Mouse (Mus musculus): ENCODE measurements around the gene Hist1h2be. TPM values are rescaled to one million over a fixed set of nuclear protein-coding genes. Genes with fewer than 3 reads are reported as not detected.
"Not testable (repeated sequence)": the region's sequence is repeated elsewhere in the genome, so short reads cannot be mapped to it uniquely, and the experiment has no call there.

Gene Hist1h2be
- total RNA-seq, 2 experiments from 2014 or later = 25.3 to 25.8 TPM

DNA sequence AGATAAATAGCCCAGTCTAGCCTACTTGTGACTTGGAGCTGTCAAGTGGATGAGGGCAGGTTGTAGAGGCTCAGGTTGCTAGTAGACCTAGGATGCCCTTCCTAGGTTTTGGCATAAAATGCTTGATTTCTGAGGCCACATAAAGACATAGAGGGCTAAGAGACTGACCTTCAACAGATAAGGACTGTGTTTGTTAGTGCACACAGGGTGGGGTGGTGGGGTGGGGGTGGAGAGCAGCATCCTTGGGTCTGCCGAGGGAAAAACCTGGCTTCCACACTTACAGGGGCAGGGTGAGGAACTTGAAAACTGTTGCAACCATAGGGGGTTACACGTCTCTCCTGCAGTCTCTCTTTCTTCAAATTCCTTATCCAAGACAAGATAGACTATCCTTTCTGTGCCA, 25.7 kb downstream of the Hist1h2be start:
- intact Hi-C loops (cut with DNase I; ENCODE audit: low total_unique reads) = loop anchor here (10.0 kb wide), 1 partner anchor 170 kb away; the partner anchor contains the start of gene Abt1
- no peak for DNase-seq

DNA sequence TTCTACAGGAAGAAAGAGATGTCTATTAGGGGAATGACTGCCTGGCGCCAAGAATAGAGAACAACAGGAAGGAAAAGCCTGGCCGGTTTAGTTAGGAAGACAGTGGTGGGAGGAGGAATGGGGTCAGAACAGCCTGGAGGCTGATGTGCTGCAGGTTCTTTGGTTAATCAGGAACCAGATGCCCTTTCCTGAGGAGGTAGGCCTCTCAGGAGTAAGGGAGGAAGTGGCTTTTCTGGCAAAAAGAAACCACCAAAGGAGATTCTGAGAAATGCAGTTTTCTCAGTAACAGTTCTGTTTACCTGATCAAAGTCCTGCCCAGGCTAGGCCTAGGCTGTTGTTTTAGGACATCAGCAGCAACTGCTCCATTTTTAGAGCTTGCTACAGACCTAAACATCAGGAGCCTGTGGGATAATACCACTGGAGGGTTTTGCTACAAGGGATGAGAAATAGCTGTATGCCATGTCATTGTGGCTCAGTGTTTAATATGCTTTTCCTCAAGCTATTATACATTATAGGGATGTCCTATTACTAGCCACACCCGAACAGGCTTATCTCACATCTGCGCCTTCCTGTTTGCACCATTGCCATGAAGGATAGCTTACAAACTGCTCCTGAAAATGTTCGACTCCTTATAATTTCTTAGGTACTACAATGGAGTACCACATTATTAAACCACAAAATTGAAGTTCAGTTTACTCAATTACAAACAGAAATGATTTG, 27.7 kb downstream of the Hist1h2be start:
- intact Hi-C loops (cut with DNase I; ENCODE audit: low total_unique reads) = loop anchor here (10.0 kb wide), 1 partner anchor 168 kb away; the partner anchor contains the start of gene Abt1
- no peak for DNase-seq

DNA sequence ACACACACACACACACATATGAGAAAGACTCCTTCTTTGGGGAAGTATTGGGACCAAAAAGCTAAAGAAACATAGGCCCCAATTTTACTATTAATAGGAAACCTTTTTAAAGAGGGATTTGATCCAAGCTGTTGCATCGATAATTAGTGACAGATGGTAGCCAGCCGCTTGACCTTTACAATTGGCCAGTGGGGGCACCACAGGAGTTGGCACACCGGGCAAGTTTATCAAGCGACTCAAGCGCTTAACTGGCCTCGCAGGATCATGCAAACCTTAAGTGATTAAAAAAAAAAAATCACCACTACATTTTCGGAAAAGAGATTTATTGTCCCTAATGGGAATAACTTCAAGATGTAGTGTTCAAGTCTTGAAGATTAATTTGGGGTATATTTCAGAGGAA, 28.3 kb downstream of the Hist1h2be start:
- intact Hi-C loops (cut with DNase I; ENCODE audit: low total_unique reads) = loop anchor here (10.0 kb wide), 1 partner anchor 168 kb away; the partner anchor contains the start of gene Abt1
- no peak for DNase-seq

DNA sequence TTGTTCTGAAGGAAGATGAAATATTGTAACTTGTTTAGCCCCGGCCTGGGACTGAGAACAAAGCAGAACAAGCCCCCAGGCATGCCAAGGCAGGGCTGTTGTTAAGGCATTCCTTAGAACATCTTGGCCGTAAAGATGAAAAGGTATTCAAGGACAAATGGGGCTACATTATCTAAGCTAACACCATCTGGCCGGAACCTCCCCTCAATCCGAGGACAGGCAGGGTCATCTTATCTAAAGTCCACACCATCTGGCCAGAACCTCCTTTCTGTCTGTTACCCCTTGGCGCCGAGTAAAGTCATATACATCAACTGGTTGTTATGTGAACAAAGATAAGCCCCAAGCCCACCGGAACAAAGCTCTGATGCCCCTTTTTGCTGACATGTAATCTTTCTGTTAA, 29.0 kb downstream of the Hist1h2be start:
- intact Hi-C loops (cut with DNase I; ENCODE audit: low total_unique reads) = loop anchor here (10.0 kb wide), 1 partner anchor 167 kb away; the partner anchor contains the start of gene Abt1
- not testable (repeated sequence) for DNase-seq

DNA sequence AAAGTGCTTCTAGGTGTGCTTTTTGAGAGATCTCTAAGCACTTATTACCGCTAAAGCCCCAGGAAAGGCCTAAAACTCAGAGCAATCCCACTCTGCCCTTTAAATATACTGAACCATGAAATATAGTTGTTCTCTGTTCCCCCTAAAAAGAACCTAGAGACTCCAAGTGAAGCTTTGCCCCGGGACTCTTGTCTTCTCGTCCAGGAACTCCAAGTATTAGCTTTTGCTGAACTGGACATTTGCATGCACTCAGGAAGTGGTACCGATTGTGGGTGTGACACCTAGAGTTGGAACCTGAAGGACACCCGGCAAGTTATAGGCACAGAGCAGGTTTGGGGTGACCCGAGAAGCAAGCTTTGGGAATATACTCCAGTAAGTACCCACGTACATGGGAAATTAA, 29.7 kb downstream of the Hist1h2be start:
- intact Hi-C loops (cut with DNase I; ENCODE audit: low total_unique reads) = loop anchor here (10.0 kb wide), 1 partner anchor 166 kb away; the partner anchor contains the start of gene Abt1
- no peak for DNase-seq

DNA sequence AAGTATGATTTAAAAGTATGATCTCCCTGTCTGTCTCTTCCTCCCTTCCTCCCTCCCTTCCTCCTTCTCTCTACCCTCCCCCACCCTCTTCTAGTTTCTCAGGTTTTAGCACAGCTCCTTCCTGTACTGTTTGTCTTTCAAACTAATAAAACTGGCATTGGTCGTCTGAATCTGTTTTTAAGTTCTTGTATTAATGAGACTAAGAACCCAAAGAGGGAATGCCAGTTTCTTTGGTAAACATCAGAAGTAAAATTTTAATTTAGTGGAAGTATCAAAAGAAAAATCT, 34.0 kb downstream of the Hist1h2be start:
- DNase-seq = no peak
- intact Hi-C loops (cut with DNase I; ENCODE audit: low total_unique reads) = no loop called here

DNA sequence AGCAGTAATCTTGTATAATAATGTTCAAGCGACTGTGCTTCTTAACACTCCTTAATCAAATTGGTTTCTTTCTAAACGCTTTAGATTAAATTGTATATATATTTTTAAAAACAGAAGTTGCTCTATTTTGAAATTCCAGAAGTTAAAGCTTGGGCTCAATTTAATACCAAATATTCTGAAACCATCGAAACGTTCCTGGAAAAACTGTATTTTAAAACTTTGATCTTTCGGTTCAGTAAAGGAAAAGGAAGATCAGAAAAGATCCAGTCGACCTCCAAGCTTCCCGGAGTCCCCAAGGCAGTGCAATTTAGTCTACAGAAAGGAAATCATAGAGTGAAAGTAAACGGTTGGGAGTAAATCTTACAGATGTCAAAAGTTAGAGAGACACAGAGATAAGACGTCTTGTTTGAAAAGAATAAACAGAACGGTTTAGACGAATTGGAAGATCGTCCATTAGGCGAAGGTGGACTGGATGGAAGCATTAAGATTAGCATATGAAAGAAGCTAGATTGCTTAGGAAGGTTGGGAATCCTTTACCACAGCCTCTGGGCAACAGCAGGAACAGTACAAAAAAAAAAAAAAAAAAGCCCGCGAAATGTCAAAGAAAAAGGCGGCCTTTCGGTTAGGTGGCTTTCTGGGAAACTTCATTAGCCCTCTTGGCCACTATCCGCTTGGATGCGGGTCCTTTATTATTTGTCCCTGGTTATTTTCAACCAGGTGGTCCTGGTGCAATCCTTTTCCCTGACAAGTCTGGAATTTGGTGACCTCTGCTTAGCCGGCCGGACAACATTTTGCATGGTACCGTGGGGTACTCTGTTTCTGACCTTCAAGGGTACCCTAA, 34.6 kb downstream of the Hist1h2be start:
- intact Hi-C loops (cut with DNase I; ENCODE audit: low total_unique reads) = no loop called here
- no peak for DNase-seq

DNA sequence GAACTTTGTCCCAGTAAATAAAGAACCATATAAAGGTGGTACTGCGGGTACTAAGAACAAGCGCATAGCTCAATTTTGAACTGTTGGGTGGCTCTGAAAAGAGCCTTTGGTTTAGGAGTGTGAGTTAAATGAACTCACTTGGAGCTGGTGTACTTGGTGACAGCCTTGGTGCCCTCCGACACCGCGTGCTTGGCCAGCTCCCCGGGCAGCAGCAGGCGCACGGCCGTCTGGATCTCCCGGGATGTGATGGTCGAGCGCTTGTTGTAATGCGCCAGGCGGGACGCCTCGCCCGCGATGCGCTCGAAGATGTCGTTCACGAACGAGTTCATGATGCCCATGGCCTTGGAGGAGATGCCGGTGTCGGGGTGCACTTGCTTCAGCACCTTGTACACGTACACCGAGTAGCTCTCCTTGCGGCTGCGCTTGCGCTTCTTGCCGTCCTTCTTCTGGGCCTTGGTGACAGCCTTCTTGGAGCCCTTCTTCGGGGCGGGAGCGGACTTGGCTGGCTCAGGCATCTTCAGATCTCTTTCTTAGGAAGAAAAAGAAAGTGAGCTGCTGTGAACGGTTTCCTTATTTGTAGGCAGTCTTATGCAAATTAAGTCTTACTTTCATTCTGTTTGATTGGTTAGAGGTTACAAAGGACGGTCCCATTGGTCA, 35.4 kb downstream of the Hist1h2be start:
- DNase-seq = peak; percentile 46
- intact Hi-C loops (cut with DNase I; ENCODE audit: low total_unique reads) = not testable (repeated sequence)

DNA sequence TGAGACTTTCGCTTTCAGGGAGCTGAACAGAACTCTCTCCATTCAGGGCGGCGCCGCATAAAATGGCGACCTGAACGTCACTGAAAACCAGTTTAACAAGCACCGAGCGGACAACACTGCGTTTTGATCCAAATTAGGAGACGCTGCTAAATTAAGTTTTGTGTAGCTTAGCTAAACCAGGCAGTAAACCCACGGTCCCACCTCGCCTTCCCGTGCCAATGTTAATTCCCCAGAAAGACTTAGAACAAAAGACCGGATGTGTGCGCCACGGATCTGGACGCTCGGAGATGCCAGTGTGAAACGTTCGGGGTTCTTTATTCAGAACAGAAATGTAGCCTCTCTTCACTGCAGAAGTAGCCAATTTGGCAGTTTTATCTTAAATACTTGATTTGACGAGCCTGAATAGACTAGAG, 35.9 kb downstream of the Hist1h2be start:
- peak; percentile 71 for DNase-seq
- intact Hi-C loops (cut with DNase I; ENCODE audit: low total_unique reads) = no loop called here

DNA sequence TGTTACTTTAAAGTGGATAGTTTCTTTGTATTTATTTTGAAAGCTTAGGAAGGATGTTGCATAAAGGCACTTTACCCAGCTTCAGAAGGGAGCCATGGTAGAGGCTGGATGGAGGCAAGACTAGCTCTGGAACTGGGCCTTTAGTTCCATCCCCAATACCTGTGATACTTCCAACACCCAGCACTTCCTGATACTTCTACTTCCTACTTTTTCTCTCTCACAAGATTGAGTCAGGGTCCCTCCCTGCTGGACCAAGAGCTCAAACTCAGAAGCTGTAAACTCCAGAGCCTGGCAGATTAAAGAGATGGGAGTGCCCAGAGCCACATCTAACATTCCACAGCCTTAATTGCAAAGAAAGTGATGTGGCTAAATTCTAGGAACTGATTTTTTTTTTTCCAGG, 36.6 kb downstream of the Hist1h2be start:
- intact Hi-C loops (cut with DNase I; ENCODE audit: low total_unique reads) = no loop called here
- DNase-seq = no peak

DNA sequence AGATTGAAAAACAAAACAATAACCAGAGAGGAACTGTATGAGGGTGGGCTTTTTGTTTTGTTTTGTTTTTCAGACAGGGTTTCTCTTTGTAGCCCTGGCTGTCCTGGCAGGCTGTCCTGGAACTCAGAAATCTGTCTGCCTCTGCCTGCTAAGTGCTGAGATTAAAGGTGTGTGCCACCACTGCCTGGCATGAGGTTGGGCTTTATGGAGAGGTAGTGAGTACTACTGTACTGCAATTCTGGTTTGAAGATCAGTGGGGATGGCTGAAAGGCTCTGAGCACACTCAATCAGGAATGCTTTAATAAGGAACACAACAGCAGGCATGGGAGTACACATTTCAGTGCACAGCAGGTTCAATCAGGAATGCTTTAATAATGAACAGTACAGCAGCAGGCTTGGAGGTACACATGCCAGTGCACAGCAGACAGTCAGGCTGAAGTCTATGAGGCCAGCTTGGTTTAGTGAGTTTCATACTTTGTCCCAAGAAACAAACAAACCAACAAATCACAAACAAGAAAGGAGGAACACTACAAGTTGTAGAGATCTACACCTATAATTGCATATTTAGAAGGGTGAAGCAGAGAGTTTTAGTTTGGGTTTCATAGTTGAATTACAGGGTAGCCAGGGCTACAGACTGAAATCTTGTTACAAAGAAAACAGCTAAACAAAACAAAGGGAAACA, 37.4 kb downstream of the Hist1h2be start:
- intact Hi-C loops (cut with DNase I; ENCODE audit: low total_unique reads) = no loop called here
- DNase-seq = no peak

DNA sequence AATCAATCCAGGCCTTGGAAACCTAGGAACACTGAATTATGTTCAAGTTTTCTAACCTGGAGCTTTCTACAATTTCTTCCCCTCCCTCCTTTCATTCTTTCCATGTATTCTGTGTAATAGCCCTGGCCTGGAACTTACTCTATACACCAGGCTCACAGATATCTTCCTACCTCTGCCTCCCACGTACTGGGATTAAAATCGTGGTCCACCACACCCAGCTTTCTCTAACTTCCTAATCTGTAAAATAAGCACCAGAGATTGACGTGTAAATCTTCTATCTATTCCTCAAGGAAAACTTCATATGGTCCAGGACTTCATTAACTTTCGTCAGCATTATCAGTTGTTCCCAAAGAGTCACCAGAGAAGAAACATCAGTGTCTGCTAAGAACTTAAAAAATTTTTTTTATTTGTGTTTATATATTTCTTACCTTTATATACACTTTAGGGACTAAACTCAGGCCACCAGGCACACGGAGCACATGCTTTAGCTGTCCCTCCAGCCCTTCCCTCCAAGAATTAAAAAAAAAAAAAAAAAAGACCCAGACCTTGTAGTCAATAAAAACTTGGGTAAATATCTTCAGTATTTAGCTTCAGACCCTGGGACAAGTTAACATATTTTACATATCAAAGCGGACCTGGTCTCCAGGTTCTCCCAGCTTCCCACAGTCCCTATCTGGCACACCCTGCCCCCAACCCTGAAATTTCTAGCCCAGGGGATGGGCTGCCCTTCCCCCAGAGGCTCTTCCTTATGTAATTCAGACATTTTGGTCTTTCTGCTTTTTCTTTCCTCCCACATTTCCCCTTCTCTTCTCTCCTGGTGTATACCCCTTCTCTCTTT, 38.5 kb downstream of the Hist1h2be start:
- intact Hi-C loops (cut with DNase I; ENCODE audit: low total_unique reads) = no loop called here
- DNase-seq = no peak

DNA sequence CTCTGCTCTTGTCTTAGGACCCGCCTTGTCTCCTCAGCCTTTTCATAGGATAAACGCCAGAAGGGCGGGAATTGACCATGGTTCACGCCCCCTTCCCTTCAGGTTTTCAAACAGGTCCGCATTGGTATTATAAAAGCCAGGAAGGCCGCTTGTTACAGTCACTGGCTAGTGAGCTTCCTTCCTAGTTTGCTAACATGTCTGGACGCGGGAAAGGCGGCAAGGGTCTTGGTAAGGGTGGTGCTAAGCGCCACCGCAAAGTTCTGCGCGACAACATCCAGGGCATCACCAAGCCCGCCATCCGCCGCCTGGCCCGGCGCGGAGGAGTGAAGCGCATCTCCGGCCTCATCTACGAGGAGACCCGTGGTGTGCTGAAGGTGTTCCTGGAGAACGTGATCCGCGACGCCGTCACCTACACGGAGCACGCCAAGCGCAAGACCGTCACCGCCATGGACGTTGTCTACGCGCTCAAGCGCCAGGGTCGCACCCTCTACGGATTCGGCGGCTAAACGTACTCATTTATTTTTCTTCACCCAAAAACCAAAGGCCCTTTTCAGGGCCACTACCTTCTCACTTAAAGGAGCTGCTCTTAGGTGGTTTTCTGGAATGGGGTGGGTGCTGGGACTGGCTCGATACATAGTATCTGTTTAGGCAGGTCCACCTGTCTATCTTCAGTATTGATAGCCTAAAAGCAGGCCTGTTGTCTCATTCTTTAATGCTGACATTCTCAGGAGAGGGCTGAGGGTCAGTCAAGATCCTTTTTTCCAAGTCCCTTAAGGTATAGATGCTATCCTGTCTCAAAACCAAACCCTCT, 39.3 kb downstream of the Hist1h2be start, which contains the start of gene Hist1h4d:
Hist1h4d (plus strand) TSS at position 191 of the 811 bp plus-strand sequence.
- DNase-seq = peak; percentile 87
- intact Hi-C loops (cut with DNase I; ENCODE audit: low total_unique reads) = no loop called here

DNA sequence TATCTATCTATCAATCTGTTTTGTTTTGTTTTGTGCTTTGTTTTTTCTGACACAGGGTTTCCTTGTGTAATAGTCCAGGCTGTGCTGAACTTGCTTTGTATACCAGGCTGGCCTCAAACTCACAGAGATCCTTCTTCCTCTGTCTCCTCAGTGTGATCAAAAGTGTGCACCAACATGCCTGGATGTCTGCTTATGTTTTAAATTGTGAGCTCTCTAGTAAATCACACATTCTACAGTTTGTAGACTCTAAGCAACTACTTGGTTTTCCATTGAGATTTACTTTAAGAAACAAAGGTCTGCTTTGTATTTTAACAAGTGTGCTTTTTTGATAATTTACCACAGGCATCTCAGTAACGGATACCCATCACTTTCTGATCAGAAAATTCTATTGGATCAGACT, 43.1 kb downstream of the Hist1h2be start:
- intact Hi-C loops (cut with DNase I; ENCODE audit: low total_unique reads) = no loop called here
- no peak for DNase-seq

DNA sequence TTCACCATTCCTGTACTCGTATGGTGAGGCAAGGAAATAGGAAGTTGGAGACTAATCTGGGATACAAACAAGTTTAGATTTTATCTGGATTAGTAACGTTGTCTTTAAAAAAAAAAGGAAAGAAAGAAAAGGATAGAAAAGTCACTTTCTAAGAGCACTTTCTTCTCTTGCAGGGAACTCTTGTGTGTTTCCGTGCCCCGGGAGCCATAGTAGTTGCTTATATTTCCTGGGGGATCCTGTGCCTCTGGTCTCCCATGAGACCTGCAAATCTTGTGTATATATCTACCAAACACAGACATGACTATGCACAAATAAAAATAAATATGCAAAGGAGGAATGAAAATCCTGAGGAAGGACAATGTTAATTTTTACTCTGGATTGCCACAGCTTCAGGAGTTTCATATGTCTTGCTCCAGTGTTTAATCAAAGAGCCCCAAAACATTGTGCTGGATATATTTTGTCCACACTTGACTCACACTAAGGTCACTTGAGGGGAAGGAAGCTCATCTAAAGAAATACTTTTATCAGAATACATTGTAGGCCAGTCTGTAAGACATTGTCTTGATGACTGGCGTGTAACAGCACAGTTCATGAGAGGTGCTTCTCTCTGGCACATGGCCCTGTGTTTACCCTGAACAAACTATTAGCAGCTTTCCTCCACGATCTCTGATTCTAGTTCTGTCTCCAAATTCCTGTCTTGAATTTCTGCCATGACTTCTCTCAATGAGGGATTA, 43.9 kb downstream of the Hist1h2be start:
- DNase-seq = no peak
- intact Hi-C loops (cut with DNase I; ENCODE audit: low total_unique reads) = no loop called here

DNA sequence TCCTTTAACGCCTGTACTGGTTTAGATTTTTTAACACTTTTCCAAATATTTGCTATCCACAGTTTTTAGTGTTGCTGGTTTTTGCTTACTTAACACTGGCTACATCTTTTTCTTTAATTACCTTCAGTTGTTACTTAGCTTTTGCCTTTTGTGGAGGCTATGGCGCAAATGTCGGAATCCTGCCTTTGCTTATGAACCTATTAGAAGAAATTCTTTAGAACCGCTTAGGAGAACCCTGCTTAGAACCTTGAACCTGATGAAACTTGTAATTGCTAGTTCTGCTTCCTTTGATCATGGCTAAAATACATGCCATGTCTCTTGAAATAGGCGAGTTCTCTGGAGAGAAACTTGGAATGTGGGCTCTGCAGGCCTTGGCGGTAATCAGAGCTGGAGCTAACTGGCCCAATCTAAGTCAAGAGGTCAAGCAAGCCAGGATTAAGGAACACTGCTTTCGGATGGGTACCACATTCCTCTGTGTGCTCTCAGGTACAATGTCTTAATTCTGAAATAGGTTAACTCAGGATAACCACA, 44.5 kb downstream of the Hist1h2be start:
- intact Hi-C loops (cut with DNase I; ENCODE audit: low total_unique reads) = no loop called here

DNA sequence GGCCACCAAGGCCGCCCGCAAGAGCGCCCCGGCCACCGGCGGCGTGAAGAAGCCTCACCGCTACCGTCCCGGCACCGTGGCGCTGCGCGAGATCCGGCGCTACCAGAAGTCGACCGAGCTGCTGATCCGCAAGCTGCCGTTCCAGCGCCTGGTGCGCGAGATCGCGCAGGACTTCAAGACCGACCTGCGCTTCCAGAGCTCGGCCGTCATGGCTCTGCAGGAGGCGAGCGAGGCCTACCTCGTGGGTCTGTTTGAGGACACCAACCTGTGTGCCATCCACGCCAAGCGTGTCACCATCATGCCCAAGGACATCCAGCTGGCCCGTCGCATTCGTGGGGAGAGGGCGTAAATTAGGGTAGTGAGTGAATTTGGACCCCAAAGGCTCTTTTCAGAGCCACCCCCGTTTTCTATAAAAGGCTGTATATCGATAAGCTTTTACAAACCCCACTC, 45.0 kb downstream of the Hist1h2be start:
- intact Hi-C loops (cut with DNase I; ENCODE audit: low total_unique reads); DNase-seq: not testable (repeated sequence)

More for the DNA sequence above, 44.5 kb downstream of the Hist1h2be start:
- DNase-seq = no peak

Data from gastrocnemius, postnatal 14 days (tissue).